Mouse (Mus musculus): ENCODE measurements at regions not wholly inside any gene's neighbourhood (a gene's known extent, or its start where the extent isn't known, plus 50 kb on each side); places are given as distances from the start of the nearest gene placed in this dataset.

GRCm38 (mm10) chr10:109479941-109480340 is 469.2 kb upstream of the Syt1 start:
- no peak for TF ChIP-seq CTCF (IDR thresholded peaks at IDR 0.05)
- DNase-seq (ENCODE audit: low spot score) (no peak), ATAC-seq (ENCODE audit: low FRiP score) (no peak)
- Histone ChIP-seq H3K27me3 (ENCODE audit: insufficient read depth, low read length) (no peaks in the 10 kb centered on the region), H3K4me1 (ENCODE audit: insufficient read depth, low read length) (no peaks in the 10 kb centered on the region), H3K4me3 (ENCODE audit: low read depth, low read length) (no peak overlapping the region), H3K27ac (ENCODE audit: low read depth, low read length) (no peak overlapping the region), H3K36me3 (ENCODE audit: insufficient read depth, low read length) (no peaks in the 10 kb centered on the region), H3K4me2 (ENCODE audit: low read depth, low read length, poor library complexity, severe bottlenecking) (no peak overlapping the region), H3K9ac (replicated peaks; ENCODE audit: low read length, poor library complexity, severe bottlenecking) (no peak overlapping the region), H3K9me3 (ENCODE audit: low read length) (0 out of 2 replicates have a peak, but pooled peaks cover 4% of the 10 kb centered on the region)
- WGBS: 87% methylated on average over 4 of the region's 5 CpGs

DNA sequence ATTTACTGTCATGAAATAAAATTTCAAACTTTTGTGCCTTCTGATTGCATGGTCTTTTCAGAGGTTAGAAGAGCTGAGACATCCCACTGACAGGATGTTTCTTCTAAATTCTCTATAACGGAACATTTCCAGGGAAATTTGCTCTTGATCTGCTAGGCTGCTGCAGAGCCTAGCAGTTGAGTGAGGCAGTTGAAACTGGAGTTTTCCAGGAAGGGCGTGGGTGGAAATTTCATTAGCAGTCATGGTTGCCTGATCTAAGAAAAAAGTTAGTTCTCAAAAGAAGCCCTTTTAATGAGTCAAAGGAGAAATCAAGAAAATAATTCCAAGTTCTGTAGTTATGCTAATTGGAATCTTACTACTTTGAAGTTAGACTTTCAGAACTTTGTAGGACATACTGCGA is 455.7 kb upstream of the Syt1 start:
- H3K36me3 ChIP-seq (ENCODE audit: insufficient read depth, low read length): no peaks in the 10 kb centered on the region
- no peak overlapping the region for H3K4me2 ChIP-seq (ENCODE audit: low read depth, low read length, poor library complexity, severe bottlenecking)
- no peak overlapping the region for H3K27ac ChIP-seq (ENCODE audit: low read depth, low read length)
- TF ChIP-seq CTCF (IDR thresholded peaks at IDR 0.05): no peak
- H3K9ac ChIP-seq (replicated peaks; ENCODE audit: low read length, poor library complexity, severe bottlenecking): no peak overlapping the region
- H3K4me1 ChIP-seq (ENCODE audit: insufficient read depth, low read length): no peaks in the 10 kb centered on the region
- H3K27me3 ChIP-seq (ENCODE audit: insufficient read depth, low read length): no peaks in the 10 kb centered on the region
- no peaks in the 10 kb centered on the region for H3K9me3 ChIP-seq (ENCODE audit: low read length)
- H3K4me3 ChIP-seq (ENCODE audit: low read depth, low read length): no peak overlapping the region
- DNase-seq (ENCODE audit: low spot score) (no peak), ATAC-seq (ENCODE audit: low FRiP score) (no peak)
- 76% methylated on average over 3 of the region's 3 CpGs for WGBS

DNA sequence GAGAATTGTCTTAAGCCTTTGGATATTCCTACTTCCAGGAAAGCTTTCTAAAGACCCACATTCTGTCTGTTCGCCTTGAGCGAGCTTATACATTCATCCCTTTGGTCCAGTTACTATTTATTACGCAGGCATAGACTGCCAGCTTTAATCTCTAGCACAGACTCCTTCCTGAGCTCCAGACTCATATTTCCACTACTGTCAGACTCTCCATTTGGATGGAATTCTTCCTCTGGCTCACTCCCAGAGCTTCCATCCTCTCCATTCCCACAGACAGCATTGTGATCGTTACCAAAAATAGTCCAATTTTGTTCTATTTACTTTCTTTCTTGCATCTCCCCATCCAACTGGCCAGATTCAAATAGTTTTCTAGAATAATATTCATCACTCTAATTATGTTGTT is 420.3 kb upstream of the Syt1 start:
- ATAC-seq (ENCODE audit: low FRiP score) (no peak), DNase-seq (ENCODE audit: low spot score) (no peak)
- H3K4me2 ChIP-seq (ENCODE audit: low read depth, low read length, poor library complexity, severe bottlenecking): no peak overlapping the region
- no peaks in the 10 kb centered on the region for H3K27me3 ChIP-seq (ENCODE audit: insufficient read depth, low read length)
- H3K4me1 ChIP-seq (ENCODE audit: insufficient read depth, low read length): no peaks in the 10 kb centered on the region
- H3K27ac ChIP-seq (ENCODE audit: low read depth, low read length): no peak overlapping the region
- no peaks in the 10 kb centered on the region for H3K36me3 ChIP-seq (ENCODE audit: insufficient read depth, low read length)
- H3K9ac ChIP-seq (replicated peaks; ENCODE audit: low read length, poor library complexity, severe bottlenecking): no peak overlapping the region
- no peak overlapping the region for H3K4me3 ChIP-seq (ENCODE audit: low read depth, low read length)
- no peak for TF ChIP-seq CTCF (IDR thresholded peaks at IDR 0.05)
- 89% methylated on average over 4 of the region's 4 CpGs for WGBS
- no peaks in the 10 kb centered on the region for H3K9me3 ChIP-seq (ENCODE audit: low read length)

DNA sequence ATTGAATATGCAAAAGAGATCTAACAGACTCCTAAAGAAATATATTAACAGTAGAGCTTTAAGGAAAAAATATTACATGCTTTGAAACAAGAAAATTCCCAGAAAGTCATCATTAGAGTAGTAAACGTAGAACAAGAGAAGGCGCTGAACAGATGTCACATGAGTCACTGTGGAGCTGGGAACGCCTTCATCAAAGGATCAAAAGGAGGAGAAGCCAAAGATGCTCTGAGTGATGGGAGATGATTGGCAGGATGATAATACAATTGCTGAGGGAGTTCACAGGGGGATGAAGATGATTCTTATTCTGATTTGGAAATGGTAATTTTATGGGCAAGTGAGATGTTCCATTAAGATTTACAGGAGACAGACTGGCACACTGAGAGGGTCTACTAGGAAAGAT is 417.1 kb upstream of the Syt1 start:
- Histone ChIP-seq H3K9me3 (ENCODE audit: low read length) (no peaks in the 10 kb centered on the region), H3K27me3 (ENCODE audit: insufficient read depth, low read length) (no peaks in the 10 kb centered on the region), H3K27ac (ENCODE audit: low read depth, low read length) (no peak overlapping the region), H3K9ac (replicated peaks; ENCODE audit: low read length, poor library complexity, severe bottlenecking) (no peak overlapping the region), H3K4me2 (ENCODE audit: low read depth, low read length, poor library complexity, severe bottlenecking) (no peak overlapping the region), H3K4me1 (ENCODE audit: insufficient read depth, low read length) (no peaks in the 10 kb centered on the region), H3K4me3 (ENCODE audit: low read depth, low read length) (no peak overlapping the region), H3K36me3 (ENCODE audit: insufficient read depth, low read length) (no peaks in the 10 kb centered on the region)
- WGBS: 65% methylated on average over 3 of the region's 3 CpGs
- DNase-seq (ENCODE audit: low spot score) (no peak), ATAC-seq (ENCODE audit: low FRiP score) (no peak)
- TF ChIP-seq CTCF (IDR thresholded peaks at IDR 0.05): no peak

DNA sequence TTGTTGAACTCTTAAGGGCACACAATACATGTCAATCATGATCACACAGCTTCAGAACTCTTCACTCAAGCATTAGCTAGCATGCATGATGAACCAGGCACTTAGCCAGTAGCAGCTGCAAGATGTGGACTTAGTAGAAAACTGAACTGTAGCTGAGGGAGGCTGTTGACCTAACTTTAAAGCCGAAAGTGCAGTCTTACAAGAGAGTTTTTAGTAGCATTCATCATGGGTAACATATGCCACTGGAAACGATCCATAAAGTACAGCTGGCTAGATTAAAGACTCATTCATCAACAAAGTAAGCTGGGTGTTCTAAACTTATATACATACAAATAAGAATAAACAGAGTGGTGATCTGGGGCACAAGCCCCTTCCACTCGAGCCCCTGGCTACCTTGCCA is 396.2 kb upstream of the Syt1 start:
- no peaks in the 10 kb centered on the region for H3K4me1 ChIP-seq (ENCODE audit: insufficient read depth, low read length)
- no peak overlapping the region for H3K27ac ChIP-seq (ENCODE audit: low read depth, low read length)
- no peaks in the 10 kb centered on the region for H3K27me3 ChIP-seq (ENCODE audit: insufficient read depth, low read length)
- 75% methylated on average over 3 of the region's 3 CpGs for WGBS
- no peaks in the 10 kb centered on the region for H3K36me3 ChIP-seq (ENCODE audit: insufficient read depth, low read length)
- H3K9me3 ChIP-seq (ENCODE audit: low read length): no peaks in the 10 kb centered on the region
- TF ChIP-seq CTCF (IDR thresholded peaks at IDR 0.05): no peak
- ATAC-seq (ENCODE audit: low FRiP score) (no peak), DNase-seq (ENCODE audit: low spot score) (peak; percentile 7)
- no peak overlapping the region for H3K9ac ChIP-seq (replicated peaks; ENCODE audit: low read length, poor library complexity, severe bottlenecking)
- no peak overlapping the region for H3K4me3 ChIP-seq (ENCODE audit: low read depth, low read length)
- H3K4me2 ChIP-seq (ENCODE audit: low read depth, low read length, poor library complexity, severe bottlenecking): no peak overlapping the region

DNA sequence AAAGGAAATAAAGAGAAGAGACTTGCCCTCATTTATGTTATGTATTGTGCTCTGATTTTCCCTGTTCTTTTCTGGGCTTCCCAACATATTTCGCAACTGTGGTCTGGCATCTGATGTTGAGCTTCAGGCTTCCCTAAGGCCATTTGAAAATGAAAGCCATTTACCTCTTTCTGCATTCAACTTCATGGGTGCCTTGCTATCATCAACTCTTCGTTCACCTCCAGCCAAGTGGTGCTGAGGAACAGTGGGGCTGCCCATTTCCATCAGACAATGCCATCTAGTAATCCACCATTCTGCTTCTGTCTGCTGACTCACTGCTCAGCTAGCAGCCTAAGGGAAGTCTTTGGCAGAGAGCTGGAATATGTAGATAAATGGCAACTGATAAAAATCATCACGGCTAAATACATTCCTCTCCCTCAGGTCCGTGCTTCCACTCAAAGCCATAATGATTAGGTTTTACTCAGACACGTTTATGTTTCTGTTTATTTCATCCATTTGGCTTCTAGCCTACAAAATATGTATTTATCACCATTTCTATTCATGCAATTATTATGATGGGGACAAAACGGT is 394.4 kb upstream of the Syt1 start:
- Histone ChIP-seq H3K36me3 (ENCODE audit: insufficient read depth, low read length) (no peaks in the 10 kb centered on the region), H3K9me3 (ENCODE audit: low read length) (no peaks in the 10 kb centered on the region), H3K27me3 (ENCODE audit: insufficient read depth, low read length) (no peaks in the 10 kb centered on the region), H3K9ac (replicated peaks; ENCODE audit: low read length, poor library complexity, severe bottlenecking) (no peak overlapping the region), H3K4me3 (ENCODE audit: low read depth, low read length) (no peak overlapping the region), H3K4me1 (ENCODE audit: insufficient read depth, low read length) (no peaks in the 10 kb centered on the region), H3K27ac (ENCODE audit: low read depth, low read length) (no peak overlapping the region), H3K4me2 (ENCODE audit: low read depth, low read length, poor library complexity, severe bottlenecking) (no peak overlapping the region)
- no peak for TF ChIP-seq CTCF (IDR thresholded peaks at IDR 0.05)
- WGBS: 70% methylated on average over 6 of the region's 6 CpGs
- DNase-seq (ENCODE audit: low spot score) (no peak), ATAC-seq (ENCODE audit: low FRiP score) (no peak)
